Mouse (Mus musculus) lung, postnatal 0 days (tissue): ENCODE data around the gene Herc6.

Experiments
- CTCF ChIP-seq: IDR thresholded peaks from 2 replicates; pipeline ENCODE4 v1.5.1; 2016; ENCODE audit warnings: antibody characterized with exemption, mild to moderate bottlenecking
- EP300 ChIP-seq: IDR thresholded peaks from 2 replicates; pipeline ENCODE4 v1.6.1; 2016; ENCODE audit warnings: antibody characterized with exemption, mild to moderate bottlenecking, control low read depth

DNA sequence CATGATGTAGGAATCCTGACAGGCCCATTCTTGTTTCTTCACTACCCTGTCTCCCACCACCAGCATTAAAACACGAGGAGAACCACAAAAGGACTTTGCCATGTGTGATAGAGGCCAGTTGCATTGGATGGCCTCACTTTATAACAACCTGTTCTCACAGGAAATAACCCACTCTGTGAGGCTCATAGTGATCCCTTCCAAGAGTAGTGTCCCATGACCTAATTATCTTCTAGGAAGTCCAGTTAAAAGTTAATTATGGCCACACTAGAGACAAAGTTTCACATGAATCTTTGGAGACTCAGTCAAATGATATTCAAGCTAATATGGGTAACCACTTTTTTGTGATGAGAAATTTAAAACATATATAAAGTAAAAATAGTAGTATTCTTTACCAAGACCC is 66.5 kb downstream of the Herc6 start:
- TF ChIP-seq CTCF, result no peak
- no peak for TF ChIP-seq EP300
